Mouse (Mus musculus) lung, embryonic 15.5 days (tissue): ENCODE results near the gene Carmil3. TPM values are rescaled to one million over a fixed set of nuclear protein-coding genes. Genes with fewer than 3 reads are reported as not detected.

Experiments
- ATAC-seq: fragments of 200-750 bp; cut with Nextera tagmentation; 2 replicates; pipeline ENCODE4 v1.8.0; 2017; ENCODE audit warnings: moderate number of reproducible peaks, borderline replicate concordance; ENCODE audit not compliant: low FRiP score, low TSS enrichment; ENCODE audit errors: extremely low read depth
- H3K27ac ChIP-seq: fragments of 300-500 bp; sonication (generic); 2 replicates; pipeline ENCODE4 v1.5.1; 2015; ENCODE audit warnings: moderate library complexity, mild to moderate bottlenecking, inconsistent platforms
- H3K27me3 ChIP-seq: fragments of 300-500 bp; sonication (generic); 2 replicates; pipeline ENCODE4 v1.6.1; 2015; ENCODE audit warnings: inconsistent platforms
- H3K36me3 ChIP-seq: fragments of 300-500 bp; sonication (generic); 2 replicates; pipeline ENCODE4 v1.6.1; 2015; ENCODE audit warnings: inconsistent platforms
- H3K4me1 ChIP-seq: fragments of 300-500 bp; sonication (generic); 2 replicates; pipeline ENCODE4 v1.6.1; 2015; ENCODE audit warnings: inconsistent platforms
- H3K4me2 ChIP-seq: fragments of 300-500 bp; sonication (generic); 2 replicates; pipeline ENCODE4 v1.6.1; 2015; ENCODE audit warnings: inconsistent platforms, mild to moderate bottlenecking, moderate library complexity
- H3K4me3 ChIP-seq: fragments of 300-500 bp; sonication (generic); 2 replicates; pipeline ENCODE4 v1.5.1; 2015; ENCODE audit warnings: mild to moderate bottlenecking, inconsistent platforms
- H3K9ac ChIP-seq: fragments of 300-500 bp; sonication (generic); 2 replicates; pipeline ENCODE4 v1.6.1; 2015; ENCODE audit warnings: inconsistent platforms
- H3K9me3 ChIP-seq: fragments of 300-500 bp; sonication (generic); 2 replicates; pipeline ENCODE4 v1.6.1; 2016; ENCODE audit warnings: inconsistent platforms
- WGBS: fragments of 180-500 bp; shearing (Covaris S2); methylation state at CpG from one replicate; pipeline ENCODE4 v1.1.7; 2015; 5-methylcytosine and 5-hydroxymethylcytosine counted together
- polyA plus RNA-seq: library from polyadenylated mRNA; unstranded; fragments of >200 nt; fragmentation: Nextera tagmentation; extraction: Ambion mirVana; gene quantifications from 2 replicates; pipeline ENCODE4 v1.2.1, GENCODE M21; 2015

Gene Carmil3
- 1.3 and 1.6 TPM in 2 replicates for polyA plus RNA-seq

- peak within 1 kb of the TSS; percentile 43; the same call in 1 of the 2 replicates for H3K27ac ChIP-seq
These were observed at the start of gene Carmil3 for GRCm38 (mm10) chr14:55490361-55491201. Gene Carmil3, plus strand, starts transcription at chr14:55490651.

GRCm38 (mm10) chr14:55457693-55458092, 32.8 kb upstream of the Carmil3 start:
- H3K4me1 ChIP-seq = no peaks in the 10 kb centered on the region
- no peaks in the 10 kb centered on the region for H3K36me3 ChIP-seq
- no peak overlapping the region for H3K4me2 ChIP-seq
- H3K27me3 ChIP-seq = no peaks in the 10 kb centered on the region
- no peak for ATAC-seq
- no peak overlapping the region for H3K27ac ChIP-seq
- H3K9ac ChIP-seq = no peak overlapping the region
- no peaks in the 10 kb centered on the region for H3K9me3 ChIP-seq
- no peak overlapping the region for H3K4me3 ChIP-seq
- WGBS = 43% methylated on average over 2 of the region's 2 CpGs

More at GRCm38 (mm10) chr14:55490361-55491201, at the start of gene Carmil3:
- Histone ChIP-seq H3K9me3 (no peaks in the 10 kb centered on the region), H3K4me3 (peak within 1 kb of the TSS; percentile 66), H3K36me3 (peaks cover 8% of the 10 kb centered on the region; the same call in 1 of the 2 replicates), H3K4me2 (peak within 1 kb of the TSS; percentile 94), H3K9ac (peak within 1 kb of the TSS; percentile 47), H3K27me3 (no peaks in the 10 kb centered on the region), H3K4me1 (peaks cover 7% of the 10 kb centered on the region)
- under 1% methylated on average over 60 of the region's 68 CpGs for WGBS
- ATAC-seq = peak; percentile 83

GRCm38 (mm10) chr14:55458273-55458672, 32.2 kb upstream of the Carmil3 start:
- no peaks in the 10 kb centered on the region for H3K36me3 ChIP-seq

GRCm38 (mm10) chr14:55458761-55459160, 31.7 kb upstream of the Carmil3 start:
- Histone ChIP-seq H3K36me3 (no peaks in the 10 kb centered on the region), H3K9me3 (no peaks in the 10 kb centered on the region), H3K4me2 (no peak overlapping the region), H3K27ac (no peak overlapping the region), H3K27me3 (no peaks in the 10 kb centered on the region), H3K9ac (no peak overlapping the region), H3K4me3 (no peak overlapping the region), H3K4me1 (no peaks in the 10 kb centered on the region)
- WGBS = 63% methylated on average over 3 of the region's 3 CpGs
- no peak for ATAC-seq

More at GRCm38 (mm10) chr14:55458273-55458672, 32.2 kb upstream of the Carmil3 start:
- Histone ChIP-seq H3K9ac (no peak overlapping the region), H3K4me2 (no peak overlapping the region), H3K4me3 (no peak overlapping the region), H3K27me3 (no peaks in the 10 kb centered on the region), H3K4me1 (no peaks in the 10 kb centered on the region), H3K9me3 (no peaks in the 10 kb centered on the region), H3K27ac (no peak overlapping the region)
- WGBS = 19% methylated on average over 10 of the region's 10 CpGs
- no peak for ATAC-seq

- H3K9ac ChIP-seq = no peak overlapping the region
- no peaks in the 10 kb centered on the region for H3K36me3 ChIP-seq
- no peak overlapping the region for H3K4me3 ChIP-seq
- H3K9me3 ChIP-seq = no peaks in the 10 kb centered on the region
- no peaks in the 10 kb centered on the region for H3K27me3 ChIP-seq
- WGBS = 47% methylated on average over 4 of the region's 4 CpGs
- H3K4me2 ChIP-seq = no peak overlapping the region
- H3K4me1 ChIP-seq = no peaks in the 10 kb centered on the region
- H3K27ac ChIP-seq = no peak overlapping the region
- no peak for ATAC-seq
These were observed 30.7 kb upstream of the Carmil3 start for GRCm38 (mm10) chr14:55459796-55460195.

GRCm38 (mm10) chr14:55460297-55460696, 30.2 kb upstream of the Carmil3 start:
- WGBS = 58% methylated on average over 10 of the region's 10 CpGs
- no peaks in the 10 kb centered on the region for H3K9me3 ChIP-seq

GRCm38 (mm10) chr14:55461757-55462156, 28.7 kb upstream of the Carmil3 start:
- Histone ChIP-seq H3K9ac (no peak overlapping the region), H3K27ac (no peak overlapping the region), H3K9me3 (no peaks in the 10 kb centered on the region), H3K4me2 (no peak overlapping the region), H3K36me3 (no peaks in the 10 kb centered on the region), H3K27me3 (no peaks in the 10 kb centered on the region), H3K4me3 (no peak overlapping the region), H3K4me1 (no peaks in the 10 kb centered on the region)
- WGBS = 15% methylated on average over 4 of the region's 4 CpGs
- ATAC-seq = no peak

More at GRCm38 (mm10) chr14:55460297-55460696, 30.2 kb upstream of the Carmil3 start:
- Histone ChIP-seq H3K27ac (no peak overlapping the region), H3K4me2 (no peak overlapping the region), H3K27me3 (no peaks in the 10 kb centered on the region), H3K4me3 (no peak overlapping the region), H3K36me3 (no peaks in the 10 kb centered on the region), H3K9ac (no peak overlapping the region), H3K4me1 (no peaks in the 10 kb centered on the region)
- ATAC-seq = no peak

- no peak for ATAC-seq
- Histone ChIP-seq H3K36me3 (no peaks in the 10 kb centered on the region), H3K4me3 (no peak overlapping the region), H3K9ac (no peak overlapping the region), H3K4me1 (peaks cover 13% of the 10 kb centered on the region), H3K4me2 (no peak overlapping the region), H3K9me3 (no peaks in the 10 kb centered on the region), H3K27me3 (no peaks in the 10 kb centered on the region), H3K27ac (no peak overlapping the region)
- WGBS = 55% methylated on average over 4 of the region's 4 CpGs
These were observed 24.0 kb upstream of the Carmil3 start for GRCm38 (mm10) chr14:55466481-55466880.

GRCm38 (mm10) chr14:55467108-55467507, 23.3 kb upstream of the Carmil3 start:
- 63% methylated on average over 7 of the region's 7 CpGs for WGBS

GRCm38 (mm10) chr14:55468301-55468741, 22.1 kb upstream of the Carmil3 start:
- ATAC-seq = no peak
- Histone ChIP-seq H3K27ac (no peak overlapping the region), H3K27me3 (no peaks in the 10 kb centered on the region)

More at GRCm38 (mm10) chr14:55467108-55467507, 23.3 kb upstream of the Carmil3 start:
- Histone ChIP-seq H3K4me1 (peaks cover 16% of the 10 kb centered on the region), H3K4me2 (no peak overlapping the region), H3K27ac (no peak overlapping the region), H3K36me3 (no peaks in the 10 kb centered on the region), H3K27me3 (no peaks in the 10 kb centered on the region), H3K9me3 (no peaks in the 10 kb centered on the region), H3K9ac (no peak overlapping the region), H3K4me3 (no peak overlapping the region)
- ATAC-seq = no peak

GRCm38 (mm10) chr14:55469041-55469440, 21.4 kb upstream of the Carmil3 start:
- Histone ChIP-seq H3K4me3 (no peak overlapping the region), H3K36me3 (no peaks in the 10 kb centered on the region), H3K27me3 (no peaks in the 10 kb centered on the region), H3K4me1 (peaks cover 16% of the 10 kb centered on the region), H3K4me2 (no peak overlapping the region), H3K27ac (no peak overlapping the region), H3K9me3 (no peaks in the 10 kb centered on the region), H3K9ac (no peak overlapping the region)
- ATAC-seq = no peak
- 55% methylated on average over 2 of the region's 2 CpGs for WGBS

More at GRCm38 (mm10) chr14:55468301-55468741, 22.1 kb upstream of the Carmil3 start:
- Histone ChIP-seq H3K36me3 (no peaks in the 10 kb centered on the region), H3K4me3 (no peak overlapping the region), H3K4me2 (no peak overlapping the region), H3K9ac (no peak overlapping the region), H3K4me1 (peaks cover 16% of the 10 kb centered on the region), H3K9me3 (no peaks in the 10 kb centered on the region)
- 81% methylated on average over 2 of the region's 2 CpGs for WGBS

GRCm38 (mm10) chr14:55469821-55470220, 20.6 kb upstream of the Carmil3 start:
- 56% methylated on average over 6 of the region's 6 CpGs for WGBS
- Histone ChIP-seq H3K27me3 (no peaks in the 10 kb centered on the region), H3K4me1 (peaks cover 16% of the 10 kb centered on the region), H3K36me3 (no peaks in the 10 kb centered on the region), H3K9me3 (no peaks in the 10 kb centered on the region), H3K4me3 (no peak overlapping the region), H3K27ac (no peak overlapping the region), H3K4me2 (no peak overlapping the region), H3K9ac (no peak overlapping the region)
- no peak for ATAC-seq
